Mouse (Mus musculus): ENCODE data around the gene Matn4. TPM values are rescaled to one million over a fixed set of nuclear protein-coding genes. Genes with fewer than 3 reads are reported as not detected.

Matn4 gene
- polyA plus RNA-seq, 1 experiment from 2014 or later: 8.9 TPM

- 41% methylated on average over 9 of the region's 9 CpGs for WGBS
- Histone ChIP-seq H3K27me3 (ENCODE audit: control insufficient read depth, insufficient read depth, low read length) (no peaks in the 10 kb centered on the region), H3K9ac (ENCODE audit: low read length) (peak overlapping the region; percentile 63), H3K9me3 (replicated peaks; ENCODE audit: control insufficient read depth, low read length) (no peaks in the 10 kb centered on the region), H3K4me1 (ENCODE audit: control insufficient read depth, insufficient read depth, low read length) (peaks cover 65% of the 10 kb centered on the region), H3K27ac (ENCODE audit: low read length) (peak overlapping the region; percentile 90), H3K36me3 (ENCODE audit: control insufficient read depth, insufficient read depth, low read length) (peaks cover 10% of the 10 kb centered on the region; the same call in 1 of the 2 replicates), H3K4me3 (replicated peaks; ENCODE audit: low read length) (0 out of 2 replicates have a peak overlapping the region, but pooled peaks have one; percentile 14), H3K4me2 (ENCODE audit: low read depth, low read length) (peak overlapping the region; percentile 43)
- peak; percentile 37; the same call in 1 of the 2 replicates for ATAC-seq (ENCODE audit: insufficient read depth, low FRiP score)
Observed at GRCm38 (mm10) chr2:164431676-164432465, 26.9 kb upstream of the Matn4 start.

- H3K27me3 ChIP-seq (ENCODE audit: control insufficient read depth, insufficient read depth, low read length): no peaks in the 10 kb centered on the region
- peak overlapping the region; percentile 56; the same call in 1 of the 2 replicates for H3K9ac ChIP-seq (ENCODE audit: low read length)
- peaks cover 10% of the 10 kb centered on the region; the same call in 1 of the 2 replicates for H3K36me3 ChIP-seq (ENCODE audit: control insufficient read depth, insufficient read depth, low read length)
- peaks cover 53% of the 10 kb centered on the region for H3K4me1 ChIP-seq (ENCODE audit: control insufficient read depth, insufficient read depth, low read length)
- 10% methylated on average over 7 of the region's 7 CpGs for WGBS
- H3K27ac ChIP-seq (ENCODE audit: low read length): peak overlapping the region; percentile 90
- no peak for ATAC-seq (ENCODE audit: insufficient read depth, low FRiP score)
- H3K9me3 ChIP-seq (replicated peaks; ENCODE audit: control insufficient read depth, low read length): no peaks in the 10 kb centered on the region
- 0 out of 2 replicates have a peak overlapping the region, but pooled peaks have one; percentile 1 for H3K4me3 ChIP-seq (replicated peaks; ENCODE audit: low read length)
- H3K4me2 ChIP-seq (ENCODE audit: low read depth, low read length): peak overlapping the region; percentile 43; the same call in 1 of the 2 replicates
Observed at GRCm38 (mm10) chr2:164430697-164431096, 25.7 kb upstream of the Matn4 start.

- 0 out of 2 replicates have a peak overlapping the region, but pooled peaks have one; percentile 0 for H3K9ac ChIP-seq (ENCODE audit: low read length)
- peaks cover 16% of the 10 kb centered on the region for H3K36me3 ChIP-seq (ENCODE audit: control insufficient read depth, insufficient read depth, low read length)
- 51% methylated on average over 15 of the region's 15 CpGs for WGBS
- ATAC-seq (ENCODE audit: insufficient read depth, low FRiP score): no peak
- peaks cover 48% of the 10 kb centered on the region for H3K4me1 ChIP-seq (ENCODE audit: control insufficient read depth, insufficient read depth, low read length)
- no peaks in the 10 kb centered on the region for H3K9me3 ChIP-seq (replicated peaks; ENCODE audit: control insufficient read depth, low read length)
- H3K27ac ChIP-seq (ENCODE audit: low read length): peak overlapping the region; percentile 90; the same call in 1 of the 2 replicates
- no peak overlapping the region for H3K4me3 ChIP-seq (replicated peaks; ENCODE audit: low read length)
- H3K4me2 ChIP-seq (ENCODE audit: low read depth, low read length): no peak overlapping the region
- H3K27me3 ChIP-seq (ENCODE audit: control insufficient read depth, insufficient read depth, low read length): no peaks in the 10 kb centered on the region
Observed at GRCm38 (mm10) chr2:164429881-164430615, 25.1 kb upstream of the Matn4 start.

GRCm38 (mm10) chr2:164428451-164428850 lies 23.5 kb upstream of the Matn4 start:
- WGBS: 33% methylated on average over 5 of the region's 5 CpGs
- no peak overlapping the region for H3K27ac ChIP-seq (ENCODE audit: low read length)
- H3K36me3 ChIP-seq (ENCODE audit: control insufficient read depth, insufficient read depth, low read length): peaks cover 26% of the 10 kb centered on the region
- peaks cover 33% of the 10 kb centered on the region for H3K4me1 ChIP-seq (ENCODE audit: control insufficient read depth, insufficient read depth, low read length)
- H3K4me3 ChIP-seq (replicated peaks; ENCODE audit: low read length): no peak overlapping the region
- H3K27me3 ChIP-seq (ENCODE audit: control insufficient read depth, insufficient read depth, low read length): no peaks in the 10 kb centered on the region
- H3K9me3 ChIP-seq (replicated peaks; ENCODE audit: control insufficient read depth, low read length): no peaks in the 10 kb centered on the region
- ATAC-seq (ENCODE audit: insufficient read depth, low FRiP score): no peak
- no peak overlapping the region for H3K4me2 ChIP-seq (ENCODE audit: low read depth, low read length)
- no peak overlapping the region for H3K9ac ChIP-seq (ENCODE audit: low read length)

- no peak overlapping the region for H3K4me3 ChIP-seq (replicated peaks; ENCODE audit: low read length)
- no peak overlapping the region for H3K4me2 ChIP-seq (ENCODE audit: low read depth, low read length)
- peaks cover 18% of the 10 kb centered on the region for H3K4me1 ChIP-seq (ENCODE audit: control insufficient read depth, insufficient read depth, low read length)
- H3K36me3 ChIP-seq (ENCODE audit: control insufficient read depth, insufficient read depth, low read length): peaks cover 26% of the 10 kb centered on the region
- ATAC-seq (ENCODE audit: insufficient read depth, low FRiP score): no peak
- 79% methylated on average over 5 of the region's 5 CpGs for WGBS
- no peaks in the 10 kb centered on the region for H3K9me3 ChIP-seq (replicated peaks; ENCODE audit: control insufficient read depth, low read length)
- H3K9ac ChIP-seq (ENCODE audit: low read length): no peak overlapping the region
- no peaks in the 10 kb centered on the region for H3K27me3 ChIP-seq (ENCODE audit: control insufficient read depth, insufficient read depth, low read length)
- H3K27ac ChIP-seq (ENCODE audit: low read length): no peak overlapping the region
Observed at GRCm38 (mm10) chr2:164426952-164427351, 22.0 kb upstream of the Matn4 start.

GRCm38 (mm10) chr2:164426121-164426520 lies 21.2 kb upstream of the Matn4 start:
- H3K36me3 ChIP-seq (ENCODE audit: control insufficient read depth, insufficient read depth, low read length): peaks cover 26% of the 10 kb centered on the region
- H3K27ac ChIP-seq (ENCODE audit: low read length): no peak overlapping the region
- no peak for ATAC-seq (ENCODE audit: insufficient read depth, low FRiP score)
- H3K9me3 ChIP-seq (replicated peaks; ENCODE audit: control insufficient read depth, low read length): no peaks in the 10 kb centered on the region
- no peak overlapping the region for H3K4me2 ChIP-seq (ENCODE audit: low read depth, low read length)
- H3K4me1 ChIP-seq (ENCODE audit: control insufficient read depth, insufficient read depth, low read length): peaks cover 10% of the 10 kb centered on the region
- 26% methylated on average over 12 of the region's 12 CpGs for WGBS
- no peak overlapping the region for H3K4me3 ChIP-seq (replicated peaks; ENCODE audit: low read length)
- H3K27me3 ChIP-seq (ENCODE audit: control insufficient read depth, insufficient read depth, low read length): no peaks in the 10 kb centered on the region
- no peak overlapping the region for H3K9ac ChIP-seq (ENCODE audit: low read length)

GRCm38 (mm10) chr2:164425401-164425800 lies 20.4 kb upstream of the Matn4 start:
- Histone ChIP-seq H3K27me3 (ENCODE audit: control insufficient read depth, insufficient read depth, low read length) (no peaks in the 10 kb centered on the region), H3K4me3 (replicated peaks; ENCODE audit: low read length) (no peak overlapping the region), H3K4me2 (ENCODE audit: low read depth, low read length) (no peak overlapping the region), H3K36me3 (ENCODE audit: control insufficient read depth, insufficient read depth, low read length) (peaks cover 26% of the 10 kb centered on the region), H3K27ac (ENCODE audit: low read length) (no peak overlapping the region), H3K4me1 (ENCODE audit: control insufficient read depth, insufficient read depth, low read length) (peaks cover 3% of the 10 kb centered on the region; the same call in 1 of the 2 replicates), H3K9ac (ENCODE audit: low read length) (no peak overlapping the region), H3K9me3 (replicated peaks; ENCODE audit: control insufficient read depth, low read length) (no peaks in the 10 kb centered on the region)
- no peak for ATAC-seq (ENCODE audit: insufficient read depth, low FRiP score)
- 75% methylated on average over 5 of the region's 5 CpGs for WGBS

- Histone ChIP-seq H3K36me3 (ENCODE audit: control insufficient read depth, insufficient read depth, low read length) (peaks cover 26% of the 10 kb centered on the region), H3K9me3 (replicated peaks; ENCODE audit: control insufficient read depth, low read length) (no peaks in the 10 kb centered on the region), H3K4me2 (ENCODE audit: low read depth, low read length) (no peak overlapping the region), H3K9ac (ENCODE audit: low read length) (no peak overlapping the region), H3K4me1 (ENCODE audit: control insufficient read depth, insufficient read depth, low read length) (no peaks in the 10 kb centered on the region), H3K27me3 (ENCODE audit: control insufficient read depth, insufficient read depth, low read length) (no peaks in the 10 kb centered on the region), H3K4me3 (replicated peaks; ENCODE audit: low read length) (no peak overlapping the region), H3K27ac (ENCODE audit: low read length) (no peak overlapping the region)
- no peak for ATAC-seq (ENCODE audit: insufficient read depth, low FRiP score)
- 86% methylated on average over 8 of the region's 8 CpGs for WGBS
Observed at GRCm38 (mm10) chr2:164424406-164424805, 19.4 kb upstream of the Matn4 start.

GRCm38 (mm10) chr2:164423464-164423863 lies 18.5 kb upstream of the Matn4 start:
- Histone ChIP-seq H3K4me1 (ENCODE audit: control insufficient read depth, insufficient read depth, low read length) (no peaks in the 10 kb centered on the region; the same call in 1 of the 2 replicates), H3K4me2 (ENCODE audit: low read depth, low read length) (no peak overlapping the region), H3K36me3 (ENCODE audit: control insufficient read depth, insufficient read depth, low read length) (peaks cover 21% of the 10 kb centered on the region), H3K4me3 (replicated peaks; ENCODE audit: low read length) (no peak overlapping the region), H3K9me3 (replicated peaks; ENCODE audit: control insufficient read depth, low read length) (no peaks in the 10 kb centered on the region), H3K27me3 (ENCODE audit: control insufficient read depth, insufficient read depth, low read length) (no peaks in the 10 kb centered on the region), H3K27ac (ENCODE audit: low read length) (no peak overlapping the region; the same call in 1 of the 2 replicates), H3K9ac (ENCODE audit: low read length) (no peak overlapping the region)
- 86% methylated on average over 11 of the region's 11 CpGs for WGBS
- no peak for ATAC-seq (ENCODE audit: insufficient read depth, low FRiP score)
